Mouse (Mus musculus) heart, adult 11 months (tissue): ENCODE results near the gene Uqcc2.

ENCODE experiments used
- DNase-seq: peaks from one replicate; pipeline ENCODE4 v3.0.0; 2022

Uqcc2 gene

GRCm38 (mm10) chr17:27154256-27154655 lies 20.5 kb upstream of the Uqcc2 start:
- peak; percentile 98 for DNase-seq

GRCm38 (mm10) chr17:27153773-27154193 lies 20.1 kb upstream of the Uqcc2 start:
- peak; percentile 98 for DNase-seq

GRCm38 (mm10) chr17:27152976-27153723 lies 19.4 kb upstream of the Uqcc2 start:
- DNase-seq, result peak; percentile 93

GRCm38 (mm10) chr17:27151411-27151810 lies 17.7 kb upstream of the Uqcc2 start:
- peak; percentile 87 for DNase-seq

- DNase-seq, result peak; percentile 92
Measured at GRCm38 (mm10) chr17:27150871-27151270, 17.2 kb upstream of the Uqcc2 start.

GRCm38 (mm10) chr17:27146323-27146923 lies 12.7 kb upstream of the Uqcc2 start:
- no peak for DNase-seq

- no peak for DNase-seq
Measured at GRCm38 (mm10) chr17:27144152-27144551, 10.4 kb upstream of the Uqcc2 start.

- peak; percentile 97 for DNase-seq
Measured at GRCm38 (mm10) chr17:27141971-27142450, 8.3 kb upstream of the Uqcc2 start.

- no peak for DNase-seq
Measured at GRCm38 (mm10) chr17:27140262-27140661, 6.5 kb upstream of the Uqcc2 start.

- DNase-seq, result no peak
Measured at GRCm38 (mm10) chr17:27139304-27139703, 5.6 kb upstream of the Uqcc2 start.

- no peak for DNase-seq
Measured at GRCm38 (mm10) chr17:27138396-27138795, 4.7 kb upstream of the Uqcc2 start.

- DNase-seq, result no peak
Measured at GRCm38 (mm10) chr17:27134715-27135114, 999 bp upstream of the Uqcc2 start.

- no peak for DNase-seq
Measured at GRCm38 (mm10) chr17:27134187-27134586, 471 bp upstream of the Uqcc2 start.

- DNase-seq, result no peak
Measured at GRCm38 (mm10) chr17:27132238-27132637, 1.5 kb downstream of the Uqcc2 start.

- DNase-seq, result no peak
Measured at GRCm38 (mm10) chr17:27131240-27131665, 2.5 kb downstream of the Uqcc2 start.

- no peak for DNase-seq
Measured at GRCm38 (mm10) chr17:27130246-27130645, 3.5 kb downstream of the Uqcc2 start.

- no peak for DNase-seq
Measured at GRCm38 (mm10) chr17:27129819-27130218, 3.9 kb downstream of the Uqcc2 start.

- DNase-seq, result peak; percentile 91
Measured at GRCm38 (mm10) chr17:27129291-27129690, 4.4 kb downstream of the Uqcc2 start.

- DNase-seq, result no peak
Measured at GRCm38 (mm10) chr17:27128189-27128588, 5.5 kb downstream of the Uqcc2 start.

GRCm38 (mm10) chr17:27126974-27127373 lies 6.7 kb downstream of the Uqcc2 start:
- DNase-seq, result peak; percentile 81

- DNase-seq, result peak; percentile 91
Measured at GRCm38 (mm10) chr17:27125669-27126202, 8.0 kb downstream of the Uqcc2 start.

- peak; percentile 94 for DNase-seq
Measured at GRCm38 (mm10) chr17:27125185-27125584, 8.5 kb downstream of the Uqcc2 start.

GRCm38 (mm10) chr17:27123813-27124375 lies 9.8 kb downstream of the Uqcc2 start:
- DNase-seq, result peak; percentile 95

- DNase-seq, result peak; percentile 92
Measured at GRCm38 (mm10) chr17:27123103-27123502, 10.6 kb downstream of the Uqcc2 start.
